ENCODE assay signal across 9 mouse cellular contexts in genomic region chr9:20760813-20761212, GRCm38 (mm10). TPM values are rescaled to one million over a fixed set of nuclear protein-coding genes. Genes with fewer than 3 reads are reported as not detected.
DNase-seq lines count a peak whose midpoint lies in the region; ATAC-seq and TF ChIP-seq lines count a peak whose summit lies in the region.
"Had no signal": no experiment of that assay in that cellular context is flagged by ENCODE, and none has a peak within 500 bp of the region (broad histone marks: within the 10 kb centered on the region; RNA-seq: fewer than 3 reads in every experiment).

No protein-coding gene starts in this region.

- no peaks in the 10 kb centered on the region for H3K27me3 ChIP-seq in kidney, embryonic 16.5 days (ENCODE audit: insufficient read depth, low read length)
- no peaks in the 10 kb centered on the region for H3K27me3 ChIP-seq in midbrain, postnatal 0 days (ENCODE audit: insufficient read depth, low read length)

- DNase-seq in right cerebral cortex, postnatal 10 days (ENCODE audit: low spot score in 2 of 2) = peak; percentile 43 to 44
- no peak for DNase-seq in right cerebral cortex, postnatal 25 days
- DNase-seq in gastrocnemius, postnatal 10 days = peak; percentile 65
- peak; percentile 45 to 86 for DNase-seq in urinary bladder, postnatal 36 days (ENCODE audit: low spot score in 2 of 2)
- DNase-seq in c-Kit-positive CD71-positive TER-119-positive erythroid progenitor cells, embryonic 14.5 days (ENCODE audit: low spot score) = no peak
- no peak for DNase-seq in midbrain, postnatal 0 days (ENCODE audit: low spot score)
- DNase-seq in cerebellum, postnatal 25 days = no peak

- no peak overlapping the region for H3K4me3 ChIP-seq in kidney, embryonic 16.5 days (ENCODE audit: low read length)
- H3K4me3 ChIP-seq in midbrain, postnatal 0 days (ENCODE audit: low read depth, low read length) = no peak overlapping the region

- no peak overlapping the region for H3K4me2 ChIP-seq in kidney, embryonic 16.5 days (replicated peaks; ENCODE audit: low read depth, low read length)
- H3K4me2 ChIP-seq in midbrain, postnatal 0 days (ENCODE audit: low read depth, low read length, poor library complexity, severe bottlenecking) = no peak overlapping the region

- ATAC-seq in kidney, embryonic 16.5 days (ENCODE audit: low FRiP score, low TSS enrichment) = 0 out of 2 replicates have a peak, but pooled peaks have one; percentile 58
- ATAC-seq in midbrain, postnatal 0 days (ENCODE audit: low FRiP score) = no peak

- no peaks in the 10 kb centered on the region for H3K4me1 ChIP-seq in kidney, embryonic 16.5 days (ENCODE audit: insufficient read depth, low read length)
- H3K4me1 ChIP-seq in midbrain, postnatal 0 days (ENCODE audit: insufficient read depth, low read length) = no peaks in the 10 kb centered on the region

- no peaks in the 10 kb centered on the region for H3K36me3 ChIP-seq in kidney, embryonic 16.5 days (ENCODE audit: insufficient read depth, low read length)
- no peaks in the 10 kb centered on the region for H3K36me3 ChIP-seq in midbrain, postnatal 0 days (ENCODE audit: insufficient read depth, low read length)

- H3K9me3 ChIP-seq in kidney, embryonic 16.5 days (ENCODE audit: low read length) = no peaks in the 10 kb centered on the region
- H3K9me3 ChIP-seq in midbrain, postnatal 0 days (ENCODE audit: low read length) = no peaks in the 10 kb centered on the region

- WGBS in kidney, embryonic 16.5 days = 58% methylated on average over 12 of the region's 12 CpGs
- WGBS in midbrain, postnatal 0 days = 77% methylated on average over 12 of the region's 12 CpGs

- no peak overlapping the region for H3K9ac ChIP-seq in kidney, embryonic 16.5 days (replicated peaks; ENCODE audit: low read length)
- H3K9ac ChIP-seq in midbrain, postnatal 0 days (replicated peaks; ENCODE audit: low read length, poor library complexity, severe bottlenecking) = no peak overlapping the region

- no peak overlapping the region for H3K27ac ChIP-seq in kidney, embryonic 16.5 days (ENCODE audit: low read length)
- no peak overlapping the region for H3K27ac ChIP-seq in midbrain, postnatal 0 days (ENCODE audit: low read depth, low read length)

- TF ChIP-seq CTCF in midbrain, postnatal 0 days (IDR thresholded peaks at IDR 0.05) = no peak

RNA-seq across cellular contexts. Expression of gene Olfm2, which starts 14.7 kb away (rescaled TPM):
- total RNA-seq in gastrocnemius, postnatal 10 days (2021) = under 1 TPM; 0.52 TPM
- polyA plus RNA-seq in kidney, embryonic 16.5 days (2015; fragmentation: Nextera tagmentation; extraction: Ambion mirVana) = 6.5 and 6.6 TPM in 2 replicates
- 301 and 342 TPM in 2 replicates for total RNA-seq in midbrain, postnatal 0 days (2014; rRNA removed)
- 245 and 273 TPM in 2 replicates for polyA plus RNA-seq in midbrain, postnatal 0 days (2015; fragmentation: Nextera tagmentation; extraction: Ambion mirVana)
- total RNA-seq: neutrophil, adult 5-6 weeks had no signal

RNA-seq across cellular contexts. Expression of gene Col5a3, which starts 54.1 kb away (rescaled TPM):
- 10 to 100 TPM; 76.7 to 90.9 TPM for total RNA-seq in gastrocnemius, postnatal 10 days (2021)
- 2.5 TPM in 2 replicates for polyA plus RNA-seq in kidney, embryonic 16.5 days (2015; fragmentation: Nextera tagmentation; extraction: Ambion mirVana)
- 3.0 and 3.4 TPM in 2 replicates for total RNA-seq in midbrain, postnatal 0 days (2014; rRNA removed)
- 0.74 and 0.83 TPM in 2 replicates for polyA plus RNA-seq in midbrain, postnatal 0 days (2015; fragmentation: Nextera tagmentation; extraction: Ambion mirVana)

RNA-seq across cellular contexts. Expression of gene Rdh8, which starts 57.5 kb away (rescaled TPM):
- total RNA-seq in gastrocnemius, postnatal 10 days (2021) = not detected
- not detected in 2 replicates for polyA plus RNA-seq in kidney, embryonic 16.5 days (2015; fragmentation: Nextera tagmentation; extraction: Ambion mirVana)
- total RNA-seq in midbrain, postnatal 0 days (2014; rRNA removed) = not detected in 2 replicates
- not detected in 2 replicates for polyA plus RNA-seq in midbrain, postnatal 0 days (2015; fragmentation: Nextera tagmentation; extraction: Ambion mirVana)
- total RNA-seq: neutrophil, adult 5-6 weeks had no signal

Comparison
In these comparisons a context has a peak if more than half of its experiments do, and no peak if none do; other contexts are left out.
1. DNase-seq: peak in right cerebral cortex, postnatal 10 days (2 of 2), gastrocnemius, postnatal 10 days (single experiment) and urinary bladder, postnatal 36 days (2 of 2); none in right cerebral cortex, postnatal 25 days (single experiment), c-Kit-positive CD71-positive TER-119-positive erythroid progenitor cells, embryonic 14.5 days (single experiment), midbrain, postnatal 0 days (single experiment) and cerebellum, postnatal 25 days (0 of 2).
2. RNA of gene Olfm2, which starts 14.7 kb away (total RNA-seq): 301 to 342 TPM in midbrain, postnatal 0 days; 0.52 TPM in gastrocnemius, postnatal 10 days; every median in the first group is over 100 times any median in the second.
3. RNA of gene Col5a3, which starts 54.1 kb away (total RNA-seq): 76.7 to 90.9 TPM in gastrocnemius, postnatal 10 days; 3.0 to 3.4 TPM in midbrain, postnatal 0 days; every median in the first group is over 10 times any median in the second.